Mouse (Mus musculus): ENCODE results near the gene Hivep2.

The Hivep2 gene

DNA sequence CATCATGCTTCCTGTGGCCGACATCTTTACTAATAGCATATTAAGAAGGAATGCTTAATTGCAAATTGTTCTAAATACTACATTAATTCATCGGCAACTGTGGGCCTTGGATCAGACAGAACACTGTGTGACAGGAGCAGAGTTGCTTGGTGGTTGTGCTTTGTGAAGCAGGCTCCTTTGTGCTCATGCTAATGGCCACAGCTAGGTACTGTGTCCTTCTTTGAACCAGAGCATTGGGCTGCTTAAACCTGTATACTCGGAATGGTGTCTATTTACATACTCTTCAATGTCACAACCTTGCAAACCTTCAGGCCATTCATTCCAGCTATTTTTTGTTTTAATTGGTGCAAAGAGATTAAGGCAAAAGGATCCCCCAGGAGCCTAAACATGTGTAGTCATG is 115.9 kb downstream of the Hivep2 start:
- DNase-seq (ENCODE audit: low spot score in 2 of 2), result no peak

DNA sequence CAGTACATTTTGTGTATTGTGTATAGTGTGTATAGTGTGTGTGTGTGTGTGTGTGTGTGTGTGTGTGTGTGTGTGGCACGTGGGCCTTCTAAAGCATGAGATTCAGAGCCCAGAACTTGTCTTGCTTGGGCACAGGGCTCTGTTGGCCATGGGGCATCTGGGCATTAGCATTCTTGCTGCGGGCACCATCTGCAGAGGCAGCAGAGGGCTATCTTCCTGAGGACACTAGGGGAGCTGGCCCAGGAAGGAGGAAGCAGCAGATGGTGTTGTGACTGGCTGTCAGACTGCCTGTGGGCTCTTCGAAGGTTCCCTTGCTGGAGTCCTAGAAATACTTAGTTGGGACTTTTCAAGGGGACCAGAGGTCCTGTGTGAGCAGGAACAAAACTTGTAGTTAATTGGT is 116.4 kb downstream of the Hivep2 start:
- DNase-seq (ENCODE audit: low spot score in 2 of 2), result no peak

DNA sequence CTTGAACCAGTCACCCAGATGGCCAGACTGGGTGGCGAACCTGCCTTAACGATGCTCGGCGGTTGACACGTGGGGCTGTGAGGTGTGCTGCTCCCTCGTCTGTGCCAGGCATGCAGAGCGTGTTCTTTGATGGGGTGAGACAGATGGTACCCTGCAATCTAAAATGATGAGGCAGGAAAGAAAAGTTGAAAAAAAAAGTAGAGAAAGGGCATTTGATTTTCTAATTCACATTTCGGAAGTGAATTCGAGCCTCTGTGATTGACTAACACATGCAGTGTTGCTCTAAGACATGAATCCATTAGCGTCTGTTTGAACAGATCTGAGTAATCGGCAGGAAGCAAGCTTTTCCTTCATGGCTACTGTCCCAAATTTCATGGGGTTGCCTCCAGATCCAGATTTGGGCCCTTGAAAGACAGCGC is 119.4 kb downstream of the Hivep2 start:
- DNase-seq (ENCODE audit: low spot score in 2 of 2), result no peak

DNA sequence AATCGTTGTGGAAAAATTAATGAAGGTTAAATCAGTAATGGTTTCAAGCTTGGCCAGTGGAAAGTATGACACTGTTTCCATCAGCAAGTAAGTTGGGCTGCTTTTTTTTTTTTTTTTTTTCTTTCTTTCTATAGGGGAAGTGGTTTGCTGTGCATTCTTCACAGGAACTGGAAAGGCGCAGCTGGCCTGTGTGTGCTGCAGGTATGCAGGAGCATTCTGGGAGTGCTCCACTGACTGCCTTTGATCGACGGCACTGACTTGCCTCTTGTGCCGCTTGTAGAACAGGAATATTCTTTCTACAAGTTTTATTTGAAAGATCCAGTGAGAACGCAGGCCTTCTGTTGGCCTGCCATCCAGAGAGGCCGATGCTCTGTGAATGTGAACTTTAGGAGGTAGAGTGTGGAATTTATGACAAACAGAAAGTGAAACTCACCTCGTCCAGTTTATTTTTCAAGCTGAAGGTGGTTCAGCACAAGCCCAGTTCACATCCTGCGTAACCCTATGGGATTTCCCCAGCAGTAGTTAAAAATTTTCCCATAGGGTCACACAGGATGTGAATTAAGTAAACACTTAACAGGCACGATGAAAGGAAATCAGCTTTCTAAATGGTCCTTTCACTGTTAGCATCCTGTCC is 120.1 kb downstream of the Hivep2 start:
- no peak for DNase-seq (ENCODE audit: low spot score in 2 of 2)

GRCm38 (mm10) chr10:14087316-14087715 is 121.4 kb downstream of the Hivep2 start:
- no peak for DNase-seq (ENCODE audit: low spot score in 2 of 2)

DNA sequence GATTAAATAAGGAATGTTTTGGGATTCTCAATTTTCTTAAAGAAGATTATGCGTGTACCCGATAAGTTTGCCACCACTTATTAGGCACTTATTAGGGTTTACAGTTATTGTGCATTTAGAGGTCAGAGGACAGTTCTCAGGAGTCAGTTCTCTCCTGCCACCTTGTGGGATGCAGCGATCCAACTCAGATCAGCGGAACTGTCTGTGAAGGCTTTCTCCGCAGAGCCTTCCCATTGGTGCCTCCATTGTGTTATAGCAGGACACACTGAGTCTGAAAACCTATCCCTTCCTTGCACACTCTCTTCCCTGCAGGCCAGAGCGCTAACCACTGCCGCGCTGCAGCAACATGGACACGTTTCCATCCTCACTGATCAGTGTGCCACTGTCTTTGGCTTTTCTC is 123.6 kb downstream of the Hivep2 start:
- DNase-seq (ENCODE audit: low spot score in 2 of 2), result no peak

- no peak for DNase-seq (ENCODE audit: low spot score in 2 of 2)
These were observed 128.2 kb downstream of the Hivep2 start for GRCm38 (mm10) chr10:14094033-14094432.

DNA sequence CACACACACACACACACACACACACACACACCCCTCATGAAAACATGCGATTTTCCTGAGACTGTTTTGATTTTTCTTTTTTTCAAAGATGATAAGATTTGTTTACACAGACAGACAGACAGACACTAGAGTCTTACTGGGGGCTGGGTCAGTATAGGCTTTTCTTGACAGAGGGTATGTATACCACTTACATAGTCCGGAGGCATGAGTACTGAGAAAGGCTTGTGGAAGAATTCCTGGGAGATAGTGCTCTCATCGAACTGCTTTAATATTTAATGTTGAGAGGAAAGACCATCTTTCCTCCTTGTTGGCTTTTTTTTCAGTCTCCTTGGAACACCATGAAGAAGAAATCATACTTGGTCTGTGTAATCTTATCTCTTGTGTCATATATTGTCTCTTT is 130.2 kb downstream of the Hivep2 start:
- DNase-seq (ENCODE audit: low spot score in 2 of 2), result no peak

- DNase-seq (ENCODE audit: low spot score in 2 of 2), result no peak
These were observed 133.3 kb downstream of the Hivep2 start for GRCm38 (mm10) chr10:14099182-14099581.

DNA sequence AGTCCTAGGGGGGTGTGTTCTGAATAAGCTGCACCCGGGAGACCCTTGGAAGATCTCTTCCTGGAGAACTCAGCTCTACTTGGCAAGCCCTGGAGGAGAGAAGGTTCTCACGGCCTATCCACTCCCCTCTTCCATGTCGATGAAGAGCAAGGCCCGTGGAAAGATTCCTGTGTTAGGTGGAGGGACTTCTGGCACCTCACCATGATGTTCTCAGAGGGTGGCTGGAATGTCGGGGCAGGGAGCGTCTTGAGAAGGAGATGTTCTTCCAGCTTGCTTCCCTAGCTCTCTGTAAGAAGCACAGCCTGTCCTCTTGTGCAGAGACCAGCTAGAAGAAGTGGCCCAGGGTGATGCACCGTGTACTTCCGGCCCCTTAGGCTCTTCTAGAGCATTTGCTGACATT is 134.2 kb downstream of the Hivep2 start:
- DNase-seq (ENCODE audit: low spot score in 2 of 2), result no peak

GRCm38 (mm10) chr10:14100847-14101246 is 135.0 kb downstream of the Hivep2 start:
- no peak for DNase-seq (ENCODE audit: low spot score in 2 of 2)

DNA sequence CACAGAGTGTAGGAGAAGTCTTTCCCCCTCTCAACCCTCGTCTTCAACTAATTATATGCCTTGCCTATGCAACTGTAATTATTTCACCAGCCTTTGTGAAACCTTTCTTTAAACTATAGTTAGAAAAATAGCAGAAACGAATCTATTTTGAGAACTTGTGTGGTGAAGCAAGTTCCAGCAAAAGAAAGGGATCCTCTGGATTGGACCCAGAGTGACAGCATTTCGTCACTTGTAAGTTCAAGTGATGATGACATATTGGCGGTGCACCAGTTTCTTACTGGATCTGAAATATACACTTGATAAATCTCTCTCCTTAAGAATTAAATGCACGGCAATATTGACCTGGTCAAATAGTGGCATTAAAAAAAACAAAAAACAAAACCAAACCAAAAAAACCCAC is 136.1 kb downstream of the Hivep2 start:
- no peak for DNase-seq (ENCODE audit: low spot score in 2 of 2)

DNA sequence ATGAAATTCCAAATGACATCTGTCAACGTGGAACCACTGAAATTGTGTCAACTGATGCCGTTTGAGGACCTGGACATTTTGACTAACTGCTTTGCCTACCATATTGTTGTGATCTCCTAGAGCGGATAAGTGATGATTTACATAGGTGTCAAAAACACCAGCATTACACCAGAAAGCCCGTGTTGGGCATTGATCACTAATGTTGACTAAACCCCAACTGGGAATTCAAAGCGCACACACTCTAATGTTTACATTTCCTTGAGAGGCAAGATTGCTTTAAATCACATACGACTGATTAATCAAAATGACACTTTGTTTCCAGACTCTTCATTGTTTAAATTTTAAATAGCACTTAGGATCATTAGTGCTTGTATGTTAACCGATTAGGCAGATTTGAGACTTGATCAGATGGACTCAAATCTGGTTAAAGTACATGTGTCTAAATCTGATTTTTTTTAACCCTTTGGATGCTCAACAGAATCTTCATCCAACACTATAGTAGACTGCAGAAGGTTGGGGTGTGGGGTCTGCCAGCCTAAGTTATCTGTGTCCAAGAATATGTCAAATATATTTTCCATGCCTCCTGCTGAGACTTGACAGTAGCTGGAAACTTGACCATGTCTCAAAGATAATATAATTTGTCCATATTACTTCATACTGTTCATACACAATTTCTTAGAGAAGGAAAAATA is 142.3 kb downstream of the Hivep2 start:
- no peak for DNase-seq (ENCODE audit: low spot score in 2 of 2)

DNA sequence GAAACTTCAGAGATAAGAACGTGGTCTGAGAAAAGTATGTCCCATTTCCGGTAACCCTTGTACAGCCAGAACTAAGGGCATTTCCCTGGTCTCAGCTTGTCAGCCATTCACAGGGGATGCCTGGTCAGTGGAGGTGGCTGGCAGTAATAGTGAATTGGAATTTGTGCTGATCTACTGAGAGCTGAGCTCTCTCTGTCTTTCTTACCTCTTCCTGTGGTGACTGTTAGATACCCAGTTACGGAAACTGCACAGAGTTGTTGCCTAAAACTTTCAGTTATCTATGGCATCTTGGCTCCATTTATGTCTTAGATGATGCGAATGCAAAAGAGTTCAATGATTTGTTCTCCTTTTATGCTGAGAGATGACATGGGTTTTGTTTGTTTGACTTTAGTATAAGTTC is 150.0 kb downstream of the Hivep2 start:
- DNase-seq (ENCODE audit: low spot score in 2 of 2), result no peak

- no peak for DNase-seq (ENCODE audit: low spot score in 2 of 2)
These were observed 151.1 kb downstream of the Hivep2 start for GRCm38 (mm10) chr10:14116978-14117377.

- no peak for DNase-seq (ENCODE audit: low spot score in 2 of 2)
These were observed 153.3 kb downstream of the Hivep2 start for GRCm38 (mm10) chr10:14119201-14119600.

GRCm38 (mm10) chr10:14120512-14120911 is 154.6 kb downstream of the Hivep2 start:
- DNase-seq (ENCODE audit: low spot score in 2 of 2), result no peak

GRCm38 (mm10) chr10:14127826-14128225 is 162.0 kb downstream of the Hivep2 start:
- no peak for DNase-seq (ENCODE audit: low spot score in 2 of 2)

DNA sequence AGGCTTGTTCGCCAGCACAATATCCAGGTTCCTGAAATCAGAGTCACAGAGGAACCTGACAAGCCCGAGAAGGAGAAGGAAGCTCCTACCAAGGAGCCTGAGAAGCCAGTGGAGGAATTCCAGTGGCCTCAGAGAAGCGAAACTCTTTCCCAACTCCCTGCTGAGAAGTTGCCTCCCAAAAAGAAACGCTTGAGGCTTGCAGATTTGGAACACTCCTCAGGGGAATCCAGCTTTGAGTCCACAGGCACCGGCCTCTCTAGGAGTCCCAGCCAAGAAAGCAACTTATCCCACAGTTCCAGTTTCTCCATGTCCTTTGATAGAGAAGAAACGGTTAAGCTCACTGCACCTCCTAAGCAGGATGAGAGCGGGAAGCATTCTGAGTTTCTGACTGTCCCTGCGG is 164.4 kb downstream of the Hivep2 start:
- no peak for DNase-seq (ENCODE audit: low spot score in 2 of 2)

GRCm38 (mm10) chr10:14131307-14131706 is 165.4 kb downstream of the Hivep2 start:
- no peak for DNase-seq (ENCODE audit: low spot score in 2 of 2)

DNA sequence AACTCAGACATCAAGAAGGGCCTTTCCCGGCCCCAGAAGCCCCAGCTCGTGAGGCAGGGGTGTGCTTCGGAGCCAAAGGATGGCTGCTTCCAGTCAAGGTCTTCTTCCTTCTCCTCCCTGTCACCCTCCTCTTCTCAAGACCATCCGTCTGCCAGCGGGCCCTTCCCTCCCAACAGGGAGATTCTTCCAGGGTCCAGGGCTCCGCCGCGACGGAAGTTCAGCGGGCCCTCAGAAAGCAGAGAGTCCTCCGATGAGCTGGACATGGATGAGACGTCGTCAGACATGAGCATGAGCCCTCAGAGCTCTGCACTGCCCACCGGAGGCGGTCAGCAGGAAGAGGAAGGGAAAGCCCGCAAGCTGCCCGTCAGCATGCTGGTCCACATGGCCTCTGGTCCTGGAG is 166.2 kb downstream of the Hivep2 start:
- DNase-seq (ENCODE audit: low spot score in 2 of 2), result no peak

- DNase-seq (ENCODE audit: low spot score in 2 of 2), result no peak
These were observed 167.1 kb downstream of the Hivep2 start for GRCm38 (mm10) chr10:14132937-14133336.

DNA sequence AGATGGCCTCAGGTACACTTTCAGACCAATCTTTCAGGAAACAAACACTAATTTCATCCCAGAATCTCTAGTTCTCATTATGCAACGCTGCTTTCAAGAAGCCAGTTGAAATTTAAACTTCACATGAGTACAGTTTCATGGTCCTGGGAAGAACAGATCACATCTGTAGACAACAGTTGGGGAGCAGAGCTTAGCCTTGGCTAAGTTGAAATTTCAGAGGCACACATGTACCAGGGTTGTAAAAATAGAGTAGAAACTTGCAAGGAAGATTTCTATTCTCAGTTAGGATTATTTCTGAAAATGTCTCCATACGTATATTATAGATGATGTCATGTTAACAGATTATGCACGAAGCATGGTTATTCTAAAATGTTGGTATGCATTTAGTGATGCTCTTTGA is 172.8 kb downstream of the Hivep2 start:
- no peak for DNase-seq (ENCODE audit: low spot score in 2 of 2)

GRCm38 (mm10) chr10:14144840-14145239 is 179.0 kb downstream of the Hivep2 start:
- no peak for DNase-seq (ENCODE audit: low spot score in 2 of 2)

Measured in frontal cortex, postnatal 14 days (tissue).